Mouse (Mus musculus): ENCODE measurements at regions not wholly inside any gene's neighbourhood (a gene's known extent, or its start where the extent isn't known, plus 50 kb on each side); places are given as distances from the start of the nearest gene placed in this dataset.

GRCm38 (mm10) chr14:68224152-68224551, 1069.9 kb downstream of the Synb start:
- DNase-seq = no peak

GRCm38 (mm10) chr14:68219025-68219595, 1075.0 kb downstream of the Synb start:
- peak; percentile 63 for DNase-seq

GRCm38 (mm10) chr14:68218471-68218870, 1075.6 kb downstream of the Synb start:
- peak; percentile 27 for DNase-seq

GRCm38 (mm10) chr14:68217986-68218385, 1076.1 kb downstream of the Synb start:
- DNase-seq = no peak

GRCm38 (mm10) chr14:68213879-68214278, 1080.2 kb downstream of the Synb start:
- DNase-seq = no peak

- no peak for DNase-seq
Measured at GRCm38 (mm10) chr14:68198802-68199201, 1095.3 kb downstream of the Synb start.

GRCm38 (mm10) chr14:68197470-68197800, 1096.7 kb downstream of the Synb start:
- DNase-seq = no peak

GRCm38 (mm10) chr14:68196762-68197469, 1097.2 kb downstream of the Synb start:
- DNase-seq = no peak

- DNase-seq = no peak
Measured at GRCm38 (mm10) chr14:68196201-68196600, 1097.9 kb downstream of the Synb start.

GRCm38 (mm10) chr14:68189876-68190275, 1104.2 kb downstream of the Synb start:
- DNase-seq = no peak

GRCm38 (mm10) chr14:68188325-68188724, 1105.8 kb downstream of the Synb start:
- no peak for DNase-seq

- no peak for DNase-seq
Measured at GRCm38 (mm10) chr14:68182606-68183005, 1111.5 kb downstream of the Synb start.

- no peak for DNase-seq
Measured at GRCm38 (mm10) chr14:68181168-68181567, 1112.9 kb downstream of the Synb start.
